Mouse (Mus musculus): ENCODE measurements around the gene Minpp1. TPM values are rescaled to one million over a fixed set of nuclear protein-coding genes. Genes with fewer than 3 reads are reported as not detected.

Minpp1 gene
- polyA plus RNA-seq, 1 experiment from 2014 or later: 67.6 TPM

- H3K9ac ChIP-seq: no peak overlapping the region
- WGBS: 86% methylated on average over 12 of the region's 12 CpGs
- peaks cover 4% of the 10 kb centered on the region; the same call in 1 of the 2 replicates for H3K4me1 ChIP-seq (ENCODE audit: insufficient read depth)
- no peak for TF ChIP-seq CTCF (IDR thresholded peaks at IDR 0.05; ENCODE audit: low read depth)
- H3K9me3 ChIP-seq (ENCODE audit: low read depth, low read length): no peaks in the 10 kb centered on the region
- H3K4me2 ChIP-seq: no peak overlapping the region
- H3K4me3 ChIP-seq (ENCODE audit: low read depth, low read length): no peak overlapping the region
- no peaks in the 10 kb centered on the region for H3K27me3 ChIP-seq (ENCODE audit: insufficient read depth, low read length)
- H3K36me3 ChIP-seq (ENCODE audit: insufficient read depth): peaks cover 29% of the 10 kb centered on the region
- DNase-seq: no peak
- ATAC-seq (ENCODE audit: insufficient read depth): no peak
- no peak overlapping the region for H3K27ac ChIP-seq (ENCODE audit: low read depth)
These were observed 3.8 kb downstream of the Minpp1 start for GRCm38 (mm10) chr19:32489166-32489895.

- Histone ChIP-seq H3K9ac (no peak overlapping the region), H3K27ac (ENCODE audit: low read depth) (no peak overlapping the region), H3K4me1 (ENCODE audit: insufficient read depth) (peaks cover 4% of the 10 kb centered on the region; the same call in 1 of the 2 replicates), H3K36me3 (ENCODE audit: insufficient read depth) (peaks cover 43% of the 10 kb centered on the region), H3K27me3 (ENCODE audit: insufficient read depth, low read length) (no peaks in the 10 kb centered on the region), H3K4me2 (no peak overlapping the region), H3K9me3 (ENCODE audit: low read depth, low read length) (no peaks in the 10 kb centered on the region), H3K4me3 (ENCODE audit: low read depth, low read length) (no peak overlapping the region)
- no peak for TF ChIP-seq CTCF (IDR thresholded peaks at IDR 0.05; ENCODE audit: low read depth)
- no peak for DNase-seq
- ATAC-seq (ENCODE audit: insufficient read depth): no peak
- 97% methylated on average over 2 of the region's 2 CpGs for WGBS
These were observed 5.4 kb downstream of the Minpp1 start for GRCm38 (mm10) chr19:32490976-32491375.

- Histone ChIP-seq H3K27me3 (ENCODE audit: insufficient read depth, low read length) (no peaks in the 10 kb centered on the region), H3K27ac (ENCODE audit: low read depth) (no peak overlapping the region), H3K4me3 (ENCODE audit: low read depth, low read length) (no peak overlapping the region), H3K4me2 (no peak overlapping the region), H3K9ac (no peak overlapping the region), H3K4me1 (ENCODE audit: insufficient read depth) (no peaks in the 10 kb centered on the region; the same call in 1 of the 2 replicates), H3K36me3 (ENCODE audit: insufficient read depth) (peaks cover 50% of the 10 kb centered on the region), H3K9me3 (ENCODE audit: low read depth, low read length) (no peaks in the 10 kb centered on the region)
- WGBS: 96% methylated on average over 3 of the region's 3 CpGs
- no peak for ATAC-seq (ENCODE audit: insufficient read depth)
- no peak for DNase-seq
- no peak for TF ChIP-seq CTCF (IDR thresholded peaks at IDR 0.05; ENCODE audit: low read depth)
These were observed 6.8 kb downstream of the Minpp1 start for GRCm38 (mm10) chr19:32492339-32492738.

GRCm38 (mm10) chr19:32492981-32493380 lies 7.4 kb downstream of the Minpp1 start:
- no peaks in the 10 kb centered on the region for H3K4me1 ChIP-seq (ENCODE audit: insufficient read depth)
- no peaks in the 10 kb centered on the region for H3K27me3 ChIP-seq (ENCODE audit: insufficient read depth, low read length)
- no peak for ATAC-seq (ENCODE audit: insufficient read depth)
- H3K36me3 ChIP-seq (ENCODE audit: insufficient read depth): peaks cover 50% of the 10 kb centered on the region
- no peak overlapping the region for H3K4me3 ChIP-seq (ENCODE audit: low read depth, low read length)
- TF ChIP-seq CTCF (IDR thresholded peaks at IDR 0.05; ENCODE audit: low read depth): no peak
- DNase-seq: no peak
- H3K9me3 ChIP-seq (ENCODE audit: low read depth, low read length): no peaks in the 10 kb centered on the region
- H3K4me2 ChIP-seq: no peak overlapping the region
- H3K9ac ChIP-seq: no peak overlapping the region
- 94% methylated on average over 5 of the region's 5 CpGs for WGBS
- no peak overlapping the region for H3K27ac ChIP-seq (ENCODE audit: low read depth)

- peaks cover 52% of the 10 kb centered on the region for H3K36me3 ChIP-seq (ENCODE audit: insufficient read depth)
These were observed 7.9 kb downstream of the Minpp1 start for GRCm38 (mm10) chr19:32493471-32493870.

GRCm38 (mm10) chr19:32494611-32495010 lies 9.0 kb downstream of the Minpp1 start:
- H3K4me3 ChIP-seq (ENCODE audit: low read depth, low read length): no peak overlapping the region
- 87% methylated on average over 13 of the region's 13 CpGs for WGBS
- H3K27me3 ChIP-seq (ENCODE audit: insufficient read depth, low read length): no peaks in the 10 kb centered on the region
- no peak overlapping the region for H3K9ac ChIP-seq
- TF ChIP-seq CTCF (IDR thresholded peaks at IDR 0.05; ENCODE audit: low read depth): no peak
- no peak for DNase-seq
- no peaks in the 10 kb centered on the region for H3K4me1 ChIP-seq (ENCODE audit: insufficient read depth)
- H3K4me2 ChIP-seq: no peak overlapping the region
- H3K27ac ChIP-seq (ENCODE audit: low read depth): no peak overlapping the region
- no peaks in the 10 kb centered on the region for H3K9me3 ChIP-seq (ENCODE audit: low read depth, low read length)
- H3K36me3 ChIP-seq (ENCODE audit: insufficient read depth): peaks cover 62% of the 10 kb centered on the region
- no peak for ATAC-seq (ENCODE audit: insufficient read depth)

More at GRCm38 (mm10) chr19:32493471-32493870, 7.9 kb downstream of the Minpp1 start:
- ATAC-seq (ENCODE audit: insufficient read depth) (no peak), DNase-seq (no peak)
- no peaks in the 10 kb centered on the region for H3K27me3 ChIP-seq (ENCODE audit: insufficient read depth, low read length)
- no peak overlapping the region for H3K27ac ChIP-seq (ENCODE audit: low read depth)
- no peak overlapping the region for H3K9ac ChIP-seq
- no peaks in the 10 kb centered on the region for H3K9me3 ChIP-seq (ENCODE audit: low read depth, low read length)
- H3K4me3 ChIP-seq (ENCODE audit: low read depth, low read length): no peak overlapping the region
- no peak for TF ChIP-seq CTCF (IDR thresholded peaks at IDR 0.05; ENCODE audit: low read depth)
- WGBS: 80% methylated on average over 8 of the region's 8 CpGs
- no peaks in the 10 kb centered on the region for H3K4me1 ChIP-seq (ENCODE audit: insufficient read depth)
- H3K4me2 ChIP-seq: no peak overlapping the region

GRCm38 (mm10) chr19:32495034-32495433 lies 9.5 kb downstream of the Minpp1 start:
- ATAC-seq (ENCODE audit: insufficient read depth): no peak

More at GRCm38 (mm10) chr19:32495034-32495433, 9.5 kb downstream of the Minpp1 start:
- Histone ChIP-seq H3K9me3 (ENCODE audit: low read depth, low read length) (no peaks in the 10 kb centered on the region), H3K27me3 (ENCODE audit: insufficient read depth, low read length) (no peaks in the 10 kb centered on the region), H3K4me3 (ENCODE audit: low read depth, low read length) (no peak overlapping the region), H3K36me3 (ENCODE audit: insufficient read depth) (peaks cover 62% of the 10 kb centered on the region), H3K27ac (ENCODE audit: low read depth) (no peak overlapping the region), H3K4me2 (no peak overlapping the region), H3K4me1 (ENCODE audit: insufficient read depth) (no peaks in the 10 kb centered on the region), H3K9ac (no peak overlapping the region)
- no peak for TF ChIP-seq CTCF (IDR thresholded peaks at IDR 0.05; ENCODE audit: low read depth)
- no peak for DNase-seq
- 88% methylated on average over 11 of the region's 11 CpGs for WGBS

Data from lung, embryonic 14.5 days (tissue).